Mouse (Mus musculus) hindlimb bud, embryonic 11.5 days (tissue): Measurements from ENCODE around the gene Ebna1bp2.

Experiments
- DNase-seq: peaks from one replicate; pipeline ENCODE4 v3.0.0-alpha.2; 2012; ENCODE audit warnings: low read depth, low spot score; ENCODE audit errors: extremely low spot score

The Ebna1bp2 gene

GRCm38 (mm10) chr4:118620279-118620966, at the start of gene Ebna1bp2, which contains the start of gene Cfap57:
Ebna1bp2 (plus strand) TSS chr4:118620799.
Cfap57 (minus strand) TSS chr4:118620777.
- DNase-seq, result peak; percentile 93

- no peak for DNase-seq
Observed at GRCm38 (mm10) chr4:118571441-118571840, 49.2 kb upstream of the Ebna1bp2 start.

- DNase-seq, result peak; percentile 68
Observed at GRCm38 (mm10) chr4:118576097-118576496, 44.5 kb upstream of the Ebna1bp2 start.

GRCm38 (mm10) chr4:118579313-118579712, 41.3 kb upstream of the Ebna1bp2 start:
- no peak for DNase-seq

- DNase-seq, result no peak
Observed at GRCm38 (mm10) chr4:118581508-118581907, 39.1 kb upstream of the Ebna1bp2 start.

GRCm38 (mm10) chr4:118582629-118583028, 38.0 kb upstream of the Ebna1bp2 start:
- DNase-seq, result no peak

GRCm38 (mm10) chr4:118589053-118589732, 31.4 kb upstream of the Ebna1bp2 start:
- no peak for DNase-seq

GRCm38 (mm10) chr4:118589733-118590130, 30.9 kb upstream of the Ebna1bp2 start:
- DNase-seq, result no peak

GRCm38 (mm10) chr4:118604065-118604464, 16.5 kb upstream of the Ebna1bp2 start:
- DNase-seq, result no peak

GRCm38 (mm10) chr4:118609836-118610235, 10.8 kb upstream of the Ebna1bp2 start:
- DNase-seq, result no peak

GRCm38 (mm10) chr4:118612619-118613018, 8.0 kb upstream of the Ebna1bp2 start:
- no peak for DNase-seq

GRCm38 (mm10) chr4:118615412-118615811, 5.2 kb upstream of the Ebna1bp2 start:
- no peak for DNase-seq

- DNase-seq, result no peak
Observed at GRCm38 (mm10) chr4:118620967-118621320, 345 bp downstream of the Ebna1bp2 start.

- DNase-seq, result no peak
Observed at GRCm38 (mm10) chr4:118621781-118622180, 1.2 kb downstream of the Ebna1bp2 start.

GRCm38 (mm10) chr4:118630261-118630660, 9.7 kb downstream of the Ebna1bp2 start:
- no peak for DNase-seq

GRCm38 (mm10) chr4:118642346-118643190, 22.0 kb downstream of the Ebna1bp2 start:
- DNase-seq, result no peak

GRCm38 (mm10) chr4:118645234-118645633, 24.6 kb downstream of the Ebna1bp2 start:
- peak; percentile 50 for DNase-seq

GRCm38 (mm10) chr4:118658652-118659051, 38.1 kb downstream of the Ebna1bp2 start, which contains the start of gene Olfr62:
Olfr62 (plus strand) TSS chr4:118658952.
- no peak for DNase-seq
